Mouse (Mus musculus) lung, embryonic 14.5 days (tissue): ENCODE measurements at regions not wholly inside any gene's neighbourhood (a gene's known extent, or its start where the extent isn't known, plus 50 kb on each side); places are given as distances from the start of the nearest gene placed in this dataset.
"Not testable (repeated sequence)": the region's sequence is repeated elsewhere in the genome, so short reads cannot be mapped to it uniquely, and the experiment has no call there.

Experiments used
- ATAC-seq: fragments of 200-750 bp; cut with Nextera tagmentation; 2 replicates; pipeline ENCODE4 v1.8.0; 2017; ENCODE audit warnings: mild to moderate bottlenecking, moderate TSS enrichment, moderate library complexity; ENCODE audit not compliant: insufficient read depth
- DNase-seq: peaks from one replicate; pipeline ENCODE4 v3.0.0-alpha.2; 2015
- H3K27ac ChIP-seq: fragments of 300-500 bp; sonication (generic); 2 replicates; pipeline ENCODE4 v1.5.1; 2014; ENCODE audit warnings: low read depth, mild to moderate bottlenecking, moderate library complexity
- H3K27me3 ChIP-seq: fragments of 300-500 bp; sonication (generic); 2 replicates; pipeline ENCODE4 v1.6.1; 2014; ENCODE audit warnings: low read length, control low read depth; ENCODE audit not compliant: insufficient read depth
- H3K36me3 ChIP-seq: fragments of 300-500 bp; sonication (generic); 2 replicates; pipeline ENCODE4 v1.6.1; 2014; ENCODE audit warnings: control low read depth; ENCODE audit not compliant: insufficient read depth
- H3K4me1 ChIP-seq: fragments of 300-500 bp; sonication (generic); 2 replicates; pipeline ENCODE4 v1.6.1; 2014; ENCODE audit warnings: antibody characterized with exemption, control low read depth; ENCODE audit not compliant: insufficient read depth
- H3K4me2 ChIP-seq: fragments of 300-500 bp; sonication (generic); 2 replicates; pipeline ENCODE4 v1.6.1; 2014; ENCODE audit warnings: mild to moderate bottlenecking
- H3K4me3 ChIP-seq: fragments of 300-500 bp; sonication (generic); 2 replicates; pipeline ENCODE4 v1.5.1; 2014; ENCODE audit warnings: low read depth, low read length
- H3K9ac ChIP-seq: fragments of 300-500 bp; sonication (generic); 2 replicates; pipeline ENCODE4 v1.6.1; 2014
- H3K9me3 ChIP-seq: fragments of 300-500 bp; sonication (generic); 2 replicates; pipeline ENCODE4 v1.6.1; 2016; ENCODE audit warnings: low read depth, low read length, control low read depth
- CTCF ChIP-seq: IDR thresholded peaks from 2 replicates; pipeline ENCODE4 v1.5.1; 2016; ENCODE audit warnings: antibody characterized with exemption, low read depth
- WGBS: fragments of 180-500 bp; shearing (Covaris S2); extraction: QIAGEN DNeasy Blood & Tissue Kit; methylation state at CpG from one replicate; pipeline ENCODE4 v1.1.7; 2014; 5-methylcytosine and 5-hydroxymethylcytosine counted together

DNA sequence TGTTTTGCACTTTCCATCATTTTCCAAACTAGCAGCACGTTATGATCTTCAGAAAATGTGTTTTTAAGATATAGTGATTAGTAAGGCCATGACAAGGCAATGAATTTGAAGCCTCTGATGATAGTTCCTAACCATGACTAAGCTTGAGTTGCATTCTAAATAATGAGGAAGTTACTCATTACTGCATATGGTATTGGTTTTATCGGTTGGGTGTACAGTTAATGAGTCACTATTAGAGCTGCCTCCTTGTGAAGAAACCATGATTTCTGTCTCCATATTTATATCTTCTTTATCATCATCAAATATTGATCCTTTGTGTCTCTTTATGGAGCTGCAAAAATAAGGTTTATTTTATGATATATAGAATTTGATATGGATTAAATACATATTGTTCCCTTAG lies 4763.5 kb upstream of the Gm7489 start:
- H3K9ac ChIP-seq: no peak overlapping the region
- ATAC-seq: no peak
- no peak overlapping the region for H3K27ac ChIP-seq
- WGBS: 79% methylated on average over 2 of the region's 2 CpGs
- H3K9me3 ChIP-seq: no peaks in the 10 kb centered on the region
- DNase-seq: no peak
- H3K4me3 ChIP-seq: no peak overlapping the region
- no peaks in the 10 kb centered on the region for H3K36me3 ChIP-seq
- no peaks in the 10 kb centered on the region for H3K4me1 ChIP-seq
- no peaks in the 10 kb centered on the region for H3K27me3 ChIP-seq
- no peak overlapping the region for H3K4me2 ChIP-seq
- TF ChIP-seq CTCF: no peak

GRCm38 (mm10) chr15:49146430-49146829 lies 4738.3 kb upstream of the Gm7489 start:
- ATAC-seq (no peak), DNase-seq (no peak)
- Histone ChIP-seq H3K9me3 (no peaks in the 10 kb centered on the region), H3K27me3 (no peaks in the 10 kb centered on the region), H3K27ac (no peak overlapping the region), H3K4me3 (no peak overlapping the region), H3K9ac (no peak overlapping the region), H3K4me2 (no peak overlapping the region), H3K4me1 (no peaks in the 10 kb centered on the region), H3K36me3 (no peaks in the 10 kb centered on the region)
- TF ChIP-seq CTCF: no peak
- WGBS: 73% methylated on average over 1 of the region's 1 CpGs

GRCm38 (mm10) chr15:49151998-49152397 lies 4732.7 kb upstream of the Gm7489 start:
- no peak overlapping the region for H3K4me2 ChIP-seq
- no peak overlapping the region for H3K27ac ChIP-seq
- no peak overlapping the region for H3K9ac ChIP-seq
- H3K36me3 ChIP-seq: no peaks in the 10 kb centered on the region
- ATAC-seq (no peak), DNase-seq (no peak)
- H3K27me3 ChIP-seq: no peaks in the 10 kb centered on the region
- H3K4me3 ChIP-seq: no peak overlapping the region
- H3K4me1 ChIP-seq: no peaks in the 10 kb centered on the region
- no peak for TF ChIP-seq CTCF
- no peaks in the 10 kb centered on the region for H3K9me3 ChIP-seq

- WGBS: 78% methylated on average over 5 of the region's 5 CpGs
- Histone ChIP-seq H3K4me2 (no peak overlapping the region), H3K4me1 (no peaks in the 10 kb centered on the region), H3K4me3 (no peak overlapping the region), H3K9me3 (no peaks in the 10 kb centered on the region), H3K27me3 (no peaks in the 10 kb centered on the region), H3K27ac (no peak overlapping the region), H3K9ac (no peak overlapping the region), H3K36me3 (no peaks in the 10 kb centered on the region)
- ATAC-seq (no peak), DNase-seq (no peak)
- TF ChIP-seq CTCF: no peak
Measured at GRCm38 (mm10) chr15:49154026-49154425, 4730.7 kb upstream of the Gm7489 start.

- WGBS: 61% methylated on average over 2 of the region's 2 CpGs
- Histone ChIP-seq H3K4me1 (no peaks in the 10 kb centered on the region), H3K9me3 (no peaks in the 10 kb centered on the region), H3K27me3 (no peaks in the 10 kb centered on the region), H3K4me2 (no peak overlapping the region), H3K4me3 (no peak overlapping the region), H3K9ac (no peak overlapping the region), H3K27ac (no peak overlapping the region), H3K36me3 (no peaks in the 10 kb centered on the region)
- no peak for ATAC-seq
- TF ChIP-seq CTCF: no peak
- no peak for DNase-seq
Measured at GRCm38 (mm10) chr15:49191474-49191873, 4693.2 kb upstream of the Gm7489 start.

DNA sequence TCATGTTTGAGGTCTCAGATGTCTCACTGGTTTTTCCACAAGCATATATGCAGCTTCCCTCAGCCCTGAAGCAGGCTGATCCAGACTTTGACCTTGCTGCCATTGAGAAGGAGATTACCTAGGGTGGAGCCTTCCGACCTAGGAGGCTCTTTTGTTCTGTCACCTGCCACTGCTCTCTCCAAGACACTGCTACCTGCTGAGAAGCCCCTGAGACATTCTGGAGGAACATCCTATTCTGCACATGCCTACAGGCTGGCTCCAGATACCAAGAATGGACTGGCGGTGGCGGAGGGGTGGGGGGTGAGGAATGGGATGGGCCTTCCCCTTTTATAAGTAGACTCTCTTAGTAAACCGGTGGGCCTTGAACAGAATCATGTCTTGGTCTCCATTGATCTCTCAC lies 4692.1 kb upstream of the Gm7489 start:
- not testable (repeated sequence) for H3K4me2 ChIP-seq, H3K4me3 ChIP-seq, H3K4me1 ChIP-seq, H3K36me3 ChIP-seq, H3K27ac ChIP-seq, H3K9me3 ChIP-seq, H3K27me3 ChIP-seq, ATAC-seq, DNase-seq, H3K9ac ChIP-seq
- WGBS: 76% methylated on average over 4 of the region's 4 CpGs

GRCm38 (mm10) chr15:49229063-49229462 lies 4655.6 kb upstream of the Gm7489 start:
- no peak overlapping the region for H3K4me2 ChIP-seq
- no peak for TF ChIP-seq CTCF
- ATAC-seq: no peak
- no peaks in the 10 kb centered on the region for H3K9me3 ChIP-seq
- 45% methylated on average over 1 of the region's 1 CpGs for WGBS
- DNase-seq: no peak
- no peak overlapping the region for H3K27ac ChIP-seq
- no peak overlapping the region for H3K9ac ChIP-seq
- H3K36me3 ChIP-seq: no peaks in the 10 kb centered on the region
- no peaks in the 10 kb centered on the region for H3K27me3 ChIP-seq
- H3K4me3 ChIP-seq: no peak overlapping the region
- no peaks in the 10 kb centered on the region for H3K4me1 ChIP-seq

DNA sequence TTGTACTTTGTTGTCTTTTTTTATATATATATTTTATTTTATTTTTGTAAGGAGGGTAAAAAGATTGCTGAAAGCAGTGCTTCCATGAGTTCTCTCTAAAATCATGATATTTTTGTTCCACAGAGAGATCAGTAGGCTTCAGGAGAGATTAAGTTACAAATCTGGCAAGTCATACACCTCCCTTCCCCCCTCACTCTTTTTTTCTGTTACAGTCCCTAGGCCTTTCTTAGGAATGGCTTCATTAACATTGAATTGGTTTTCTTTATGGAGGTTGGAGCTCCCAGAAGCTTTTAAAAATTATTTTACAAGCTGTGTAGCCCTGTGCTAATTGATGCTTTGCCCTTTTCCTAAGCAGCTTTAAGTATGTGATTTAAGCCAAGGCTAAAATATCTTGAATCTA lies 4653.9 kb upstream of the Gm7489 start:
- no peaks in the 10 kb centered on the region for H3K36me3 ChIP-seq
- H3K27me3 ChIP-seq: no peaks in the 10 kb centered on the region
- H3K9ac ChIP-seq: no peak overlapping the region
- no peaks in the 10 kb centered on the region for H3K9me3 ChIP-seq
- ATAC-seq (no peak), DNase-seq (no peak)
- no peak for TF ChIP-seq CTCF
- H3K4me1 ChIP-seq: no peaks in the 10 kb centered on the region
- no peak overlapping the region for H3K4me3 ChIP-seq
- H3K4me2 ChIP-seq: no peak overlapping the region
- H3K27ac ChIP-seq: no peak overlapping the region
